Mouse (Mus musculus) small intestine, adult 2 months (tissue): Measurements from ENCODE around the gene Actl6b. TPM values are rescaled to one million over a fixed set of nuclear protein-coding genes. Genes with fewer than 3 reads are reported as not detected.

Source experiments
- H3K27ac ChIP-seq: fragments of 200-500 bp; 2 replicates; pipeline ENCODE4 v1.5.1; 2012; ENCODE audit warnings: low read depth, low read length, control low read depth, inconsistent platforms; ENCODE audit not compliant: insufficient read depth
- H3K27me3 ChIP-seq: fragments of 200-500 bp; 2 replicates; pipeline ENCODE4 v1.6.1; 2012; ENCODE audit warnings: mild to moderate bottlenecking, moderate library complexity, low read length, inconsistent platforms; ENCODE audit not compliant: control insufficient read depth, insufficient read depth
- H3K36me3 ChIP-seq: fragments of 200-500 bp; 2 replicates; pipeline ENCODE4 v1.6.1; 2012; ENCODE audit warnings: mild to moderate bottlenecking, low read length, control low read depth, inconsistent platforms; ENCODE audit not compliant: control insufficient read depth, insufficient read depth
- H3K4me1 ChIP-seq: fragments of 200-500 bp; 2 replicates; pipeline ENCODE4 v1.6.1; 2012; ENCODE audit warnings: low read length, inconsistent platforms, mixed read lengths; ENCODE audit not compliant: control insufficient read depth, insufficient read depth, insufficient read length
- H3K4me3 ChIP-seq: fragments of 200-500 bp; 2 replicates; pipeline ENCODE4 v1.5.1; 2012; ENCODE audit warnings: low read depth, mild to moderate bottlenecking, control low read depth, inconsistent platforms, low read length, moderate library complexity
- CTCF ChIP-seq: fragments of 200-500 bp; IDR thresholded peaks from 2 replicates; pipeline ENCODE4 v1.5.1; 2012; ENCODE audit warnings: low read depth, mild to moderate bottlenecking, control low read depth, inconsistent platforms, low read length, moderate library complexity, mixed read lengths; ENCODE audit not compliant: insufficient replicate concordance, insufficient read length; ENCODE audit errors: extremely low read depth
- POLR2A ChIP-seq: fragments of 200-500 bp; IDR thresholded peaks from 2 replicates; pipeline ENCODE4 v1.6.1; 2012; ENCODE audit warnings: low read depth, mild to moderate bottlenecking, control low read depth, inconsistent platforms, low read length, moderate library complexity
- WGBS: fragments of 180-500 bp; shearing (Covaris S2); methylation state at CpG from one replicate; pipeline ENCODE4 v1.1.7; 2018; 5-methylcytosine and 5-hydroxymethylcytosine counted together
- polyA plus RNA-seq: library from polyadenylated mRNA; depleted of rRNA; stranded (reverse); fragments of >200 nt; gene quantifications from 2 replicates; pipeline ENCODE4 v1.2.3, GENCODE M21; 2012

Gene Actl6b
- polyA plus RNA-seq, 1 experiment = 1.0 TPM

- no peaks in the 10 kb centered on the region for H3K4me1 ChIP-seq
- TF ChIP-seq POLR2A (no peak), CTCF (no peak)
- H3K27ac ChIP-seq = no peak overlapping the region
- 69% methylated on average over 4 of the region's 4 CpGs for WGBS
- H3K36me3 ChIP-seq = no peaks in the 10 kb centered on the region
- no peak overlapping the region for H3K4me3 ChIP-seq
- H3K27me3 ChIP-seq = 0 out of 2 replicates have a peak, but pooled peaks cover 6% of the 10 kb centered on the region
Measured at GRCm38 (mm10) chr5:137545596-137545995, 7.7 kb upstream of the Actl6b start.

GRCm38 (mm10) chr5:137549840-137550239 lies 3.5 kb upstream of the Actl6b start:
- TF ChIP-seq POLR2A (no peak), CTCF (no peak)
- Histone ChIP-seq H3K27me3 (peaks cover 13% of the 10 kb centered on the region; the same call in 1 of the 2 replicates), H3K36me3 (no peaks in the 10 kb centered on the region), H3K27ac (no peak overlapping the region), H3K4me3 (no peak overlapping the region), H3K4me1 (0 out of 2 replicates have a peak, but pooled peaks cover 2% of the 10 kb centered on the region)
- 83% methylated on average over 2 of the region's 2 CpGs for WGBS

GRCm38 (mm10) chr5:137551119-137551518 lies 2.2 kb upstream of the Actl6b start:
- 54% methylated on average over 5 of the region's 5 CpGs for WGBS
- H3K4me1 ChIP-seq = 0 out of 2 replicates have a peak, but pooled peaks cover 2% of the 10 kb centered on the region
- no peak overlapping the region for H3K4me3 ChIP-seq
- TF ChIP-seq CTCF (no peak), POLR2A (no peak)
- H3K36me3 ChIP-seq = no peaks in the 10 kb centered on the region
- H3K27ac ChIP-seq = no peak overlapping the region
- H3K27me3 ChIP-seq = peaks cover 13% of the 10 kb centered on the region; the same call in 1 of the 2 replicates

GRCm38 (mm10) chr5:137553000-137553399 lies 317 bp upstream of the Actl6b start:
- TF ChIP-seq CTCF = no peak
- Histone ChIP-seq H3K27ac (no peak overlapping the region), H3K27me3 (peaks cover 13% of the 10 kb centered on the region; the same call in 1 of the 2 replicates), H3K4me3 (no peak overlapping the region), H3K36me3 (no peaks in the 10 kb centered on the region), H3K4me1 (0 out of 2 replicates have a peak, but pooled peaks cover 2% of the 10 kb centered on the region)
- 30% methylated on average over 6 of the region's 6 CpGs for WGBS

GRCm38 (mm10) chr5:137553898-137554297 lies 581 bp downstream of the Actl6b start:
- WGBS = 44% methylated on average over 11 of the region's 11 CpGs
- no peak overlapping the region; the same call in 1 of the 2 replicates for H3K4me3 ChIP-seq

GRCm38 (mm10) chr5:137561556-137561955 lies 8.2 kb downstream of the Actl6b start:
- H3K27ac ChIP-seq = no peak overlapping the region
- H3K4me1 ChIP-seq = no peaks in the 10 kb centered on the region
- no peak overlapping the region for H3K4me3 ChIP-seq
- TF ChIP-seq CTCF (no peak), POLR2A (no peak)
- H3K36me3 ChIP-seq = no peaks in the 10 kb centered on the region
- 48% methylated on average over 6 of the region's 6 CpGs for WGBS
- H3K27me3 ChIP-seq = no peaks in the 10 kb centered on the region

More at GRCm38 (mm10) chr5:137553898-137554297, 581 bp downstream of the Actl6b start:
- TF ChIP-seq CTCF (no peak), POLR2A (no peak)
- Histone ChIP-seq H3K36me3 (no peaks in the 10 kb centered on the region), H3K4me1 (0 out of 2 replicates have a peak, but pooled peaks cover 2% of the 10 kb centered on the region), H3K27ac (no peak overlapping the region), H3K27me3 (peaks cover 13% of the 10 kb centered on the region; the same call in 1 of the 2 replicates)

- TF ChIP-seq CTCF = no peak
- TF ChIP-seq POLR2A = no peak
- Histone ChIP-seq H3K36me3 (no peaks in the 10 kb centered on the region), H3K4me1 (no peaks in the 10 kb centered on the region), H3K4me3 (no peak overlapping the region), H3K27me3 (no peaks in the 10 kb centered on the region), H3K27ac (no peak overlapping the region)
- WGBS = 61% methylated on average over 10 of the region's 10 CpGs
Measured at GRCm38 (mm10) chr5:137562965-137563364, 9.6 kb downstream of the Actl6b start.
